Mouse (Mus musculus) midbrain, embryonic 12.5 days (tissue): Measurements from ENCODE around the gene Sema4d. TPM values are rescaled to one million over a fixed set of nuclear protein-coding genes. Genes with fewer than 3 reads are reported as not detected.

Experiments used
- ATAC-seq: fragments of 200-750 bp; cut with Nextera tagmentation; 2 replicates; pipeline ENCODE4 v1.8.0; 2017; ENCODE audit warnings: low read depth, moderate TSS enrichment, moderate library complexity; ENCODE audit not compliant: low FRiP score
- H3K27ac ChIP-seq: fragments of 300-500 bp; sonication (generic); replicated peaks from 2 replicates; pipeline ENCODE4 v1.5.1; 2016; ENCODE audit warnings: mild to moderate bottlenecking
- H3K27me3 ChIP-seq: fragments of 300-500 bp; sonication (generic); 2 replicates; pipeline ENCODE4 v1.6.1; 2016; ENCODE audit warnings: mild to moderate bottlenecking
- H3K36me3 ChIP-seq: fragments of 300-500 bp; sonication (generic); 2 replicates; pipeline ENCODE4 v1.6.1; 2016
- H3K4me1 ChIP-seq: fragments of 300-500 bp; sonication (generic); 2 replicates; pipeline ENCODE4 v1.6.1; 2016
- H3K4me2 ChIP-seq: fragments of 300-500 bp; sonication (generic); replicated peaks from 2 replicates; pipeline ENCODE4 v1.6.1; 2016; ENCODE audit warnings: mild to moderate bottlenecking, moderate library complexity
- H3K4me3 ChIP-seq: fragments of 300-500 bp; sonication (generic); 2 replicates; pipeline ENCODE4 v1.5.1; 2016; ENCODE audit warnings: mild to moderate bottlenecking
- H3K9ac ChIP-seq: fragments of 300-500 bp; sonication (generic); replicated peaks from 2 replicates; pipeline ENCODE4 v1.6.1; 2016; ENCODE audit warnings: mild to moderate bottlenecking, moderate library complexity
- H3K9me3 ChIP-seq: fragments of 300-500 bp; sonication (generic); 2 replicates; pipeline ENCODE4 v1.6.1; 2016; ENCODE audit warnings: mild to moderate bottlenecking
- WGBS: fragments of 180-500 bp; shearing (Covaris S2); methylation state at CpG from one replicate; pipeline ENCODE4 v1.1.7; 2016; 5-methylcytosine and 5-hydroxymethylcytosine counted together
- polyA plus RNA-seq: library from polyadenylated mRNA; unstranded; fragments of >200 nt; fragmentation: Nextera tagmentation; extraction: Ambion mirVana; gene quantifications from 2 replicates; pipeline ENCODE4 v1.2.1, GENCODE M21; 2016

Sema4d gene
- polyA plus RNA-seq, 1 experiment from 2014 or later: 4.9 TPM

DNA sequence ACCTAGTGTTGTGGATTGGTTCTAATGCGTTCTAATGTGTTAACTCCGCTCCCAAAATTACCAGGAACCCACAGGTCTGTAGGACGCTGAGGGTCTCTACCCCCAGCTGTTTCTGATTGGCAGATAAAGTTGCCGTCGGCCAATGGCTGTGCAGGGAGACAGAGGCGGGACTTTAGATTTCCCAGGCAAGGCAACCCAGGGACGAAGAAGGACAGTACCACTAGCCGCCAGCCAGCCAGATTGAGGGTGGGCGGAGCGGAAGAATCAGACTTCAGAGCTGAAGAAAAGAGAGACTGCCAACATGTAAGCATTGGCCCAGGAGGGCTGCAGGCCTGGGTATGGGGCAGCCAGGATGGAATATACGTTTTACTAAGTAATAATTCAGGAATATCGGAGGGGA lies 14.6 kb upstream of the Sema4d start:
- WGBS: 34% methylated on average over 12 of the region's 12 CpGs
- Histone ChIP-seq H3K27me3 (no peaks in the 10 kb centered on the region), H3K9ac (no peak overlapping the region), H3K9me3 (no peaks in the 10 kb centered on the region), H3K27ac (no peak overlapping the region), H3K4me1 (peaks cover 8% of the 10 kb centered on the region), H3K4me3 (no peak overlapping the region), H3K4me2 (no peak overlapping the region), H3K36me3 (no peaks in the 10 kb centered on the region)
- 0 out of 2 replicates have a peak, but pooled peaks have one; percentile 19 for ATAC-seq

GRCm38 (mm10) chr13:51806220-51806619 lies 12.7 kb upstream of the Sema4d start:
- no peaks in the 10 kb centered on the region for H3K9me3 ChIP-seq
- H3K9ac ChIP-seq: no peak overlapping the region
- H3K27ac ChIP-seq: no peak overlapping the region
- H3K4me1 ChIP-seq: no peaks in the 10 kb centered on the region
- H3K4me2 ChIP-seq: no peak overlapping the region
- WGBS: 89% methylated on average over 15 of the region's 15 CpGs
- no peak for ATAC-seq
- no peaks in the 10 kb centered on the region for H3K36me3 ChIP-seq
- no peaks in the 10 kb centered on the region for H3K27me3 ChIP-seq
- H3K4me3 ChIP-seq: no peak overlapping the region

- no peaks in the 10 kb centered on the region for H3K27me3 ChIP-seq
- no peak overlapping the region for H3K9ac ChIP-seq
- no peaks in the 10 kb centered on the region for H3K9me3 ChIP-seq
- H3K36me3 ChIP-seq: no peaks in the 10 kb centered on the region
- H3K4me2 ChIP-seq: no peak overlapping the region
- no peak overlapping the region for H3K27ac ChIP-seq
- ATAC-seq: no peak
- no peaks in the 10 kb centered on the region for H3K4me1 ChIP-seq
- H3K4me3 ChIP-seq: no peak overlapping the region
- WGBS: 81% methylated on average over 4 of the region's 4 CpGs
Measured at GRCm38 (mm10) chr13:51805634-51806033, 12.1 kb upstream of the Sema4d start.

DNA sequence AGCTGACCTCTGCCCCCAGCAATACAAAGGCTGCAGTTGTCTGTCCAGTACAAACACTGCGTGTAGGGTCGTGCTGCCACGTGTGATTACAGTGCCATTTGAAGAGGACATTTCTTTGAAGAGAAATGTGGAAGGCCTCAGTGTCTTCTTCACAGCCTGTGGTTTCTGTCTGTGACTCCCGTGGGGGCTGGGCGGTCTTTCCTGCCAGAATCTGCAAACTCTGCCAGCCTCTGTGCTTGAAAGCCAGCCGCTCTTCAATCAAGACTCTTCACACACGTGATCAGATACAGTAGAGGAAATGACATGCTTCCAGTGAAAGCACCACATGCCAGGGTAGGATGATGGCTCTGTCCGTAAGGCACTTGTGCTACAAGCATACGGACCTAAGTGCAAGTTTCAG lies 7.4 kb upstream of the Sema4d start:
- 0 out of 2 replicates have a peak, but pooled peaks cover 11% of the 10 kb centered on the region for H3K27me3 ChIP-seq
- H3K9me3 ChIP-seq: no peaks in the 10 kb centered on the region
- H3K36me3 ChIP-seq: no peaks in the 10 kb centered on the region
- H3K9ac ChIP-seq: no peak overlapping the region
- H3K4me2 ChIP-seq: no peak overlapping the region
- no peak overlapping the region for H3K27ac ChIP-seq
- H3K4me1 ChIP-seq: no peaks in the 10 kb centered on the region
- no peak for ATAC-seq
- H3K4me3 ChIP-seq: no peak overlapping the region
- 73% methylated on average over 9 of the region's 9 CpGs for WGBS

DNA sequence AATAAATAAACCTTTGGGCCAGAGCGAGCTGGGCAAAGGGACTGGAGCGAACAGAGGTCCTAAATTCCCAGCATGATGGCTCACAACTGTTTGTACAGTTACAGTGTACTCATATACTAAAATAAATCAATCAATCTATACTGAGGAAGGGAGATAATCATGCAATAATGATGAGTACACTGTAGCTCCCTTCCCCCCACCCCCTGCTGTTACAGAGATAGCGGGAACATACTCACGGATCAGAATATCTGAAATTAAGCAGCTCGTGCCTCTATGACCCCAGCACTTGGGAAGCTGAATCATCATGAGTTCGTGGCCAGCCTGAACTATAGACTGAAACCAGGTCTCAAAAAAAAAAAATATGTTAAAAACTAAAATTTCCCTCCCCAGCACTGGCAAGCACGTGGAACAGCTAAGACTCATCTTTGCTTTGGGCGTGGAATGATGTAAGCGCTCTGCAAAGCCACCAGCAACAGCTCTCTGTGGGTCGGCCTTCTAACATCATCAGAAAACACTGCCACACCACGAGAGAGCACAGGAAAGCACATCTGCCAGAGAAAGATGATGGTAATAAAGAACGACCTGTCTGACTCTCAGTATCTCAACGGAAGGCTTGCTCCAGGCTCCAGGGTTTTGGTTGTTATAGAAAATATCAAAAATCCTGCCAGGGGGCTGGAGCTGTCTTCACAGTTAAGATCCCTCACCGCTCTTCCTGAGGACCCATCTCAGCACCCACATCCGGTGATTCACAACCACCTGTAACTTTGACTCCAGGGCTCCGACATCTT lies 6.4 kb upstream of the Sema4d start:
- no peaks in the 10 kb centered on the region for H3K9me3 ChIP-seq
- H3K4me2 ChIP-seq: no peak overlapping the region
- H3K36me3 ChIP-seq: no peaks in the 10 kb centered on the region
- H3K27me3 ChIP-seq: 0 out of 2 replicates have a peak, but pooled peaks cover 11% of the 10 kb centered on the region
- ATAC-seq: no peak
- no peaks in the 10 kb centered on the region for H3K4me1 ChIP-seq
- no peak overlapping the region for H3K27ac ChIP-seq
- 90% methylated on average over 16 of the region's 16 CpGs for WGBS
- no peak overlapping the region for H3K9ac ChIP-seq
- H3K4me3 ChIP-seq: no peak overlapping the region

- no peak overlapping the region for H3K4me2 ChIP-seq
- H3K4me3 ChIP-seq: no peak overlapping the region
- no peak for ATAC-seq
- 61% methylated on average over 8 of the region's 8 CpGs for WGBS
- H3K27me3 ChIP-seq: peaks cover 19% of the 10 kb centered on the region; the same call in 1 of the 2 replicates
- 0 out of 2 replicates have a peak, but pooled peaks cover 2% of the 10 kb centered on the region for H3K4me1 ChIP-seq
- H3K27ac ChIP-seq: no peak overlapping the region
- H3K36me3 ChIP-seq: no peaks in the 10 kb centered on the region
- H3K9ac ChIP-seq: no peak overlapping the region
- H3K9me3 ChIP-seq: no peaks in the 10 kb centered on the region
Measured at GRCm38 (mm10) chr13:51797899-51798746, 4.6 kb upstream of the Sema4d start.

GRCm38 (mm10) chr13:51793948-51794347 lies 401 bp upstream of the Sema4d start:
- Histone ChIP-seq H3K9ac (peak overlapping the region; percentile 77; the same call in 1 of the 2 replicates), H3K4me1 (peaks cover 19% of the 10 kb centered on the region), H3K4me3 (peak overlapping the region; percentile 86), H3K27me3 (peaks cover 42% of the 10 kb centered on the region), H3K9me3 (no peaks in the 10 kb centered on the region), H3K27ac (no peak overlapping the region), H3K4me2 (peak overlapping the region; percentile 97), H3K36me3 (no peaks in the 10 kb centered on the region)
- WGBS: 40% methylated on average over 5 of the region's 7 CpGs
- peak; percentile 29; the same call in 1 of the 2 replicates for ATAC-seq

DNA sequence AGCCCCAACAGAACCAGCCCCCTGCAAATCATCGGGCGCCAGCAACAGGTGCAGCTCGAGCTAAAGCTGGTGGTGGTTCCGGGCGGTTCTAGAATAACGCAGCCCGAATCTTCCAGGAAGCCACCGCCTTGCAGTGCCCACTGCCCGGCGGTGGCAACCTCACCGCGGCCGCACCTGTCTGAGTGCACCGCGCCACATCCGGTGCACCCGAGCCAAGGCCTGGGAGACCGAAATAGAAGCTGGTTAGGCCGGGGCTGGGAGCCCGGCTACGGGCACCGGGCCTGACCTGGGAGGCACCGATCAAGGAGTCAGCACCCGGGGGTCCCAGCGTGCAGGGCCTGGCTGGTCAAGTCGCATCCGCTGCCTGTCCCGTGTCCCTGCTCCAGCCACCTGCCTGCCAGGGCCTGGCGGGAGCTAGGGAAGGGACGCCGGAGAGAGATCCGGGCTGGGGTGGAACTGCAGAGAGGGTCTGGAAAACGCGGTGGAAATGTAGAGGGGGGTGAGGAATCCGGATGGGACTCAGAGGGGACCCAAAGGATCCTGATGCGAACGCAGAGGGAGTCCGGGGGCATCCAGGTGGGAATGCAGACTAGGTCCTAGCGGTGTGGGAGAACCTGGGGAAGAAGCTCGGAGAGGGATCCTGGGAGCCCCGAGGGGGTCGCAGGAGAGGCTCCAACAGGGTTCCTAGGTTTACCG lies 670 bp downstream of the Sema4d start:
- peak overlapping the region; percentile 77 for H3K9ac ChIP-seq
- peaks cover 19% of the 10 kb centered on the region for H3K4me1 ChIP-seq
- H3K36me3 ChIP-seq: no peaks in the 10 kb centered on the region
- H3K9me3 ChIP-seq: no peaks in the 10 kb centered on the region
- 2% methylated on average over 39 of the region's 43 CpGs for WGBS
- peak; percentile 52 for ATAC-seq
- peaks cover 40% of the 10 kb centered on the region for H3K27me3 ChIP-seq
- H3K4me3 ChIP-seq: peak overlapping the region; percentile 86
- peak overlapping the region; percentile 97 for H3K4me2 ChIP-seq
- H3K27ac ChIP-seq: no peak overlapping the region

DNA sequence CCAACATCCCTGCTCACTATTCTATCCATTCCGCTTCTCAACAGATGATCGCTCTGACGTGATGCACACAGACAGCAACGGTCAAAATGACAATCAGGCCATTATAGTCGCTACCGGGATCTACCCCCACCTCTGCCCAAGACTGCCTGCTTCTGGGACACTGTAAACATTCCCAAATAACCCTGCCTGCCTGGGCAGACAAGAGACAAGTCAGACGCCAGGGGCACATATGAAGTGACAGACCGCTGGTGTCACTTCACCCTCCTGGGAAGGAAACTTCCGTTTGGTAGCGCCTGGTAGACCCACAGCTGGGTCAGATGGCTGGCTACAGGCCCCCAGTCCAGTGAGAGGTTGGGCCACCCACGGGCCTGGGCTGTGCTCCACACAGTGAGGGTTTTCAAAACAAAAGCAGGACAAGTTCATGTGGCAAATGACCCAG lies 1.4 kb downstream of the Sema4d start:
- peaks cover 34% of the 10 kb centered on the region for H3K27me3 ChIP-seq
- WGBS: 30% methylated on average over 11 of the region's 11 CpGs

GRCm38 (mm10) chr13:51791604-51792003 lies 1.9 kb downstream of the Sema4d start:
- 70% methylated on average over 3 of the region's 3 CpGs for WGBS
- Histone ChIP-seq H3K9ac (no peak overlapping the region), H3K4me3 (no peak overlapping the region), H3K27me3 (peaks cover 34% of the 10 kb centered on the region), H3K27ac (no peak overlapping the region), H3K36me3 (no peaks in the 10 kb centered on the region), H3K4me1 (peaks cover 19% of the 10 kb centered on the region), H3K9me3 (no peaks in the 10 kb centered on the region), H3K4me2 (0 out of 2 replicates have a peak overlapping the region, but pooled peaks have one; percentile 97)
- ATAC-seq: no peak

More for the DNA sequence above, 1.4 kb downstream of the Sema4d start:
- Histone ChIP-seq H3K27ac (no peak overlapping the region), H3K36me3 (no peaks in the 10 kb centered on the region), H3K4me1 (peaks cover 19% of the 10 kb centered on the region), H3K4me2 (peak overlapping the region; percentile 97), H3K9ac (peak overlapping the region; percentile 77), H3K4me3 (peak overlapping the region; percentile 86), H3K9me3 (no peaks in the 10 kb centered on the region)
- ATAC-seq: no peak

GRCm38 (mm10) chr13:51790793-51791192 lies 2.8 kb downstream of the Sema4d start:
- WGBS: 76% methylated on average over 5 of the region's 5 CpGs
- Histone ChIP-seq H3K27me3 (peaks cover 34% of the 10 kb centered on the region), H3K36me3 (no peaks in the 10 kb centered on the region), H3K4me3 (no peak overlapping the region), H3K9ac (no peak overlapping the region), H3K4me2 (no peak overlapping the region), H3K4me1 (peaks cover 19% of the 10 kb centered on the region), H3K27ac (no peak overlapping the region), H3K9me3 (no peaks in the 10 kb centered on the region)
- ATAC-seq: no peak
